Mouse (Mus musculus) hindbrain, embryonic 15.5 days (tissue): ENCODE results near the gene Rorb. TPM values are rescaled to one million over a fixed set of nuclear protein-coding genes. Genes with fewer than 3 reads are reported as not detected.

ENCODE experiments used
- ATAC-seq: fragments of 200-750 bp; cut with Nextera tagmentation; 2 replicates; pipeline ENCODE4 v1.8.0; 2017; ENCODE audit warnings: low read depth, moderate number of reproducible peaks, moderate TSS enrichment; ENCODE audit not compliant: low FRiP score
- H3K27ac ChIP-seq: fragments of 300-500 bp; sonication (generic); replicated peaks from 2 replicates; pipeline ENCODE4 v1.5.1; 2015; ENCODE audit warnings: mild to moderate bottlenecking, inconsistent platforms
- H3K27me3 ChIP-seq: fragments of 300-500 bp; sonication (generic); 2 replicates; pipeline ENCODE4 v1.6.1; 2015; ENCODE audit warnings: control low read depth, inconsistent platforms
- H3K36me3 ChIP-seq: fragments of 300-500 bp; sonication (generic); 2 replicates; pipeline ENCODE4 v1.6.1; 2015; ENCODE audit warnings: control low read depth, inconsistent platforms
- H3K4me1 ChIP-seq: fragments of 300-500 bp; sonication (generic); replicated peaks from 2 replicates; pipeline ENCODE4 v1.6.1; 2015; ENCODE audit warnings: control low read depth, inconsistent platforms
- H3K4me2 ChIP-seq: fragments of 300-500 bp; sonication (generic); 2 replicates; pipeline ENCODE4 v1.6.1; 2015; ENCODE audit warnings: moderate library complexity, mild to moderate bottlenecking, inconsistent platforms
- H3K4me3 ChIP-seq: fragments of 300-500 bp; sonication (generic); 2 replicates; pipeline ENCODE4 v1.5.1; 2015; ENCODE audit warnings: mild to moderate bottlenecking, inconsistent platforms
- H3K9ac ChIP-seq: fragments of 300-500 bp; sonication (generic); 2 replicates; pipeline ENCODE4 v1.6.1; 2015; ENCODE audit warnings: inconsistent platforms
- H3K9me3 ChIP-seq: fragments of 300-500 bp; sonication (generic); 2 replicates; pipeline ENCODE4 v1.6.1; 2016; ENCODE audit warnings: control low read depth, inconsistent platforms
- WGBS: fragments of 180-500 bp; shearing (Covaris S2); methylation state at CpG from one replicate; pipeline ENCODE4 v1.1.7; 2015; 5-methylcytosine and 5-hydroxymethylcytosine counted together
- polyA plus RNA-seq: library from polyadenylated mRNA; unstranded; fragments of >200 nt; fragmentation: Nextera tagmentation; extraction: Ambion mirVana; gene quantifications from 2 replicates; pipeline ENCODE4 v1.2.1, GENCODE M21; 2015

Gene Rorb
- polyA plus RNA-seq, 1 experiment from 2014 or later: 15.4 TPM

- H3K27me3 ChIP-seq: no peaks in the 10 kb centered on the region
- no peaks in the 10 kb centered on the region for H3K36me3 ChIP-seq
- no peak overlapping the region for H3K4me2 ChIP-seq
- H3K4me1 ChIP-seq: no peaks in the 10 kb centered on the region
- H3K9me3 ChIP-seq: no peaks in the 10 kb centered on the region
- peak; percentile 73 for ATAC-seq
- WGBS: 63% methylated on average over 3 of the region's 3 CpGs
- H3K9ac ChIP-seq: no peak overlapping the region
- no peak overlapping the region for H3K4me3 ChIP-seq
- H3K27ac ChIP-seq: no peak overlapping the region
Measured at GRCm38 (mm10) chr19:18909641-18910040, 201.4 kb downstream of the Rorb start.

GRCm38 (mm10) chr19:18905511-18905910, 205.5 kb downstream of the Rorb start:
- no peak overlapping the region for H3K4me2 ChIP-seq
- no peaks in the 10 kb centered on the region for H3K27me3 ChIP-seq
- ATAC-seq: no peak
- no peak overlapping the region for H3K4me3 ChIP-seq
- H3K9me3 ChIP-seq: no peaks in the 10 kb centered on the region
- H3K27ac ChIP-seq: no peak overlapping the region
- H3K9ac ChIP-seq: no peak overlapping the region
- WGBS: 69% methylated on average over 3 of the region's 3 CpGs
- H3K4me1 ChIP-seq: 0 out of 2 replicates have a peak, but pooled peaks cover 3% of the 10 kb centered on the region
- H3K36me3 ChIP-seq: no peaks in the 10 kb centered on the region

GRCm38 (mm10) chr19:18902694-18903067, 208.3 kb downstream of the Rorb start:
- H3K36me3 ChIP-seq: no peaks in the 10 kb centered on the region
- 60% methylated on average over 6 of the region's 6 CpGs for WGBS
- no peak for ATAC-seq
- no peaks in the 10 kb centered on the region for H3K9me3 ChIP-seq
- H3K4me1 ChIP-seq: 0 out of 2 replicates have a peak, but pooled peaks cover 3% of the 10 kb centered on the region
- no peak overlapping the region for H3K9ac ChIP-seq
- no peaks in the 10 kb centered on the region for H3K27me3 ChIP-seq
- H3K4me3 ChIP-seq: no peak overlapping the region
- no peak overlapping the region for H3K27ac ChIP-seq
- no peak overlapping the region for H3K4me2 ChIP-seq

GRCm38 (mm10) chr19:18902041-18902693, 208.8 kb downstream of the Rorb start:
- Histone ChIP-seq H3K27ac (no peak overlapping the region), H3K4me2 (no peak overlapping the region), H3K4me1 (0 out of 2 replicates have a peak, but pooled peaks cover 3% of the 10 kb centered on the region), H3K36me3 (no peaks in the 10 kb centered on the region), H3K27me3 (no peaks in the 10 kb centered on the region), H3K9me3 (no peaks in the 10 kb centered on the region), H3K4me3 (no peak overlapping the region), H3K9ac (no peak overlapping the region)
- peak; percentile 61 for ATAC-seq
- 46% methylated on average over 15 of the region's 15 CpGs for WGBS

- H3K27ac ChIP-seq: no peak overlapping the region
- H3K9ac ChIP-seq: no peak overlapping the region
- H3K9me3 ChIP-seq: no peaks in the 10 kb centered on the region
- H3K4me3 ChIP-seq: no peak overlapping the region
- no peak for ATAC-seq
- no peak overlapping the region for H3K4me2 ChIP-seq
- no peaks in the 10 kb centered on the region for H3K27me3 ChIP-seq
- H3K36me3 ChIP-seq: no peaks in the 10 kb centered on the region
- 0 out of 2 replicates have a peak, but pooled peaks cover 3% of the 10 kb centered on the region for H3K4me1 ChIP-seq
Measured at GRCm38 (mm10) chr19:18898238-18898637, 212.8 kb downstream of the Rorb start.

- H3K36me3 ChIP-seq: no peaks in the 10 kb centered on the region
- peak; percentile 46; the same call in 1 of the 2 replicates for ATAC-seq
- H3K9me3 ChIP-seq: no peaks in the 10 kb centered on the region
- no peak overlapping the region for H3K9ac ChIP-seq
- H3K4me2 ChIP-seq: no peak overlapping the region
- H3K27ac ChIP-seq: peak overlapping the region; percentile 67
- no peak overlapping the region for H3K4me3 ChIP-seq
- H3K4me1 ChIP-seq: peaks cover 16% of the 10 kb centered on the region
- 80% methylated on average over 4 of the region's 4 CpGs for WGBS
- no peaks in the 10 kb centered on the region for H3K27me3 ChIP-seq
Measured at GRCm38 (mm10) chr19:18890216-18890615, 220.8 kb downstream of the Rorb start.

- Histone ChIP-seq H3K4me3 (peak overlapping the region; percentile 38), H3K9ac (no peak overlapping the region), H3K4me1 (peaks cover 16% of the 10 kb centered on the region), H3K9me3 (no peaks in the 10 kb centered on the region), H3K27ac (peak overlapping the region; percentile 74), H3K36me3 (no peaks in the 10 kb centered on the region), H3K27me3 (no peaks in the 10 kb centered on the region), H3K4me2 (peak overlapping the region; percentile 70)
- WGBS: 57% methylated on average over 1 of the region's 1 CpGs
- ATAC-seq: peak; percentile 50; the same call in 1 of the 2 replicates
Measured at GRCm38 (mm10) chr19:18889632-18890031, 221.4 kb downstream of the Rorb start.

GRCm38 (mm10) chr19:18889117-18889627, 221.8 kb downstream of the Rorb start:
- WGBS: 4% methylated on average over 11 of the region's 11 CpGs
- H3K27me3 ChIP-seq: no peaks in the 10 kb centered on the region
- peak overlapping the region; percentile 70 for H3K4me2 ChIP-seq
- H3K9me3 ChIP-seq: no peaks in the 10 kb centered on the region
- ATAC-seq: peak; percentile 79
- H3K27ac ChIP-seq: peak overlapping the region; percentile 74
- peaks cover 16% of the 10 kb centered on the region for H3K4me1 ChIP-seq
- peak overlapping the region; percentile 48 for H3K9ac ChIP-seq
- peak overlapping the region; percentile 38 for H3K4me3 ChIP-seq
- H3K36me3 ChIP-seq: no peaks in the 10 kb centered on the region

- Histone ChIP-seq H3K27ac (peak overlapping the region; percentile 74), H3K9me3 (no peaks in the 10 kb centered on the region), H3K4me1 (peaks cover 16% of the 10 kb centered on the region), H3K9ac (peak overlapping the region; percentile 48), H3K27me3 (no peaks in the 10 kb centered on the region), H3K36me3 (no peaks in the 10 kb centered on the region), H3K4me2 (peak overlapping the region; percentile 70), H3K4me3 (peak overlapping the region; percentile 38)
- WGBS: 7% methylated on average over 13 of the region's 13 CpGs
- peak; percentile 78 for ATAC-seq
Measured at GRCm38 (mm10) chr19:18888491-18889116, 222.4 kb downstream of the Rorb start.

GRCm38 (mm10) chr19:18887646-18888407, 223.2 kb downstream of the Rorb start:
- Histone ChIP-seq H3K27ac (peak overlapping the region; percentile 74), H3K4me1 (peaks cover 16% of the 10 kb centered on the region), H3K9me3 (no peaks in the 10 kb centered on the region), H3K9ac (no peak overlapping the region), H3K36me3 (no peaks in the 10 kb centered on the region), H3K4me2 (peak overlapping the region; percentile 70), H3K27me3 (no peaks in the 10 kb centered on the region), H3K4me3 (no peak overlapping the region)
- WGBS: 34% methylated on average over 11 of the region's 11 CpGs
- ATAC-seq: no peak

- no peaks in the 10 kb centered on the region for H3K27me3 ChIP-seq
- ATAC-seq: no peak
- WGBS: 35% methylated on average over 5 of the region's 5 CpGs
Measured at GRCm38 (mm10) chr19:18881162-18881561, 229.8 kb downstream of the Rorb start.

More at GRCm38 (mm10) chr19:18881162-18881561, 229.8 kb downstream of the Rorb start:
- H3K4me1 ChIP-seq: no peaks in the 10 kb centered on the region
- no peak overlapping the region for H3K4me3 ChIP-seq
- no peak overlapping the region for H3K4me2 ChIP-seq
- H3K36me3 ChIP-seq: no peaks in the 10 kb centered on the region
- no peak overlapping the region for H3K9ac ChIP-seq
- no peaks in the 10 kb centered on the region for H3K9me3 ChIP-seq
- H3K27ac ChIP-seq: no peak overlapping the region
